Mouse (Mus musculus) heart, adult 2 months (tissue): Measurements from ENCODE around the gene Pramef25. TPM values are rescaled to one million over a fixed set of nuclear protein-coding genes. Genes with fewer than 3 reads are reported as not detected.
A peak's percentile ranks its signal among the peaks of the same experiment; 100 is the strongest.
"Not testable (repeated sequence)": the region's sequence is repeated elsewhere in the genome, so short reads cannot be mapped to it uniquely, and the experiment has no call there.

Experiments used
- DNase-seq, 2 experiments: peaks; one replicate each; pipeline ENCODE4 v3.0.0; 2021
- H3K27ac ChIP-seq: fragments of 200-600 bp; 2 replicates; pipeline ENCODE4 v1.8.1; 2022
- H3K27me3 ChIP-seq: fragments of 200-500 bp; 2 replicates; pipeline ENCODE4 v1.6.1; 2012; ENCODE audit warnings: mild to moderate bottlenecking, low read length, inconsistent platforms, mixed read lengths; ENCODE audit not compliant: control insufficient read depth, insufficient read depth
- H3K36me3 ChIP-seq: fragments of 200-500 bp; 2 replicates; pipeline ENCODE4 v1.6.1; 2012; ENCODE audit warnings: low read length, inconsistent platforms; ENCODE audit not compliant: control insufficient read depth, insufficient read depth
- H3K4me1 ChIP-seq: fragments of 200-500 bp; 2 replicates; pipeline ENCODE4 v1.6.1; 2011; ENCODE audit warnings: low read length; ENCODE audit not compliant: control insufficient read depth, insufficient read depth
- H3K4me3 ChIP-seq: fragments of 200-600 bp; 2 replicates; pipeline ENCODE4 v1.8.1; 2022
- H3K79me2 ChIP-seq: fragments of 200-500 bp; replicated peaks from 2 replicates; pipeline ENCODE4 v1.6.1; 2012; ENCODE audit warnings: mild to moderate bottlenecking, inconsistent platforms, low read length, moderate library complexity, mixed read lengths; ENCODE audit not compliant: control insufficient read depth, insufficient read depth
- H3K9ac ChIP-seq: fragments of 200-500 bp; 2 replicates; pipeline ENCODE4 v1.6.1; 2012; ENCODE audit warnings: low read depth, mild to moderate bottlenecking, control low read depth, inconsistent platforms, low read length, mixed read lengths
- WGBS: fragments of 180-500 bp; shearing (Covaris S2); methylation state at CpG from one replicate; pipeline ENCODE4 v1.1.7; 2018; 5-methylcytosine and 5-hydroxymethylcytosine counted together
- intact Hi-C: fragments of 180-260 bp; cut with DNase I; formaldehyde crosslinking; loops from one replicate; pipeline ENCODE4 v1.15.1; 2025
- long read RNA-seq: library from polyadenylated mRNA; stranded (forward); transcript quantifications from one replicate; pipeline ENCODE4 v2.0.0, GENCODE M21; 2021
- polyA plus RNA-seq: library from polyadenylated mRNA; depleted of rRNA; stranded (reverse); fragments of >200 nt; gene quantifications from 2 replicates; pipeline ENCODE4 v1.2.3, GENCODE M21; 2012; rRNA removed
- total RNA-seq, 2 experiments: library from RNA; stranded (reverse); gene quantifications; 2 replicates each; pipeline ENCODE4 v1.2.3; 2021

Pramef25 gene
- total RNA-seq: not detected
- polyA plus RNA-seq: not detected in 2 replicates
- long read RNA-seq: 0 reads

GRCm38 (mm10) chr4:143950916-143951315, at the start of gene Pramef25:
Pramef25 (minus strand) TSS chr4:143951016.
- DNase-seq, H3K79me2 ChIP-seq, H3K36me3 ChIP-seq, H3K27ac ChIP-seq, H3K9ac ChIP-seq, H3K4me3 ChIP-seq, H3K27me3 ChIP-seq, intact Hi-C loops, H3K4me1 ChIP-seq: not testable (repeated sequence)
- WGBS: 70% methylated on average over 1 of the region's 1 CpGs

DNA sequence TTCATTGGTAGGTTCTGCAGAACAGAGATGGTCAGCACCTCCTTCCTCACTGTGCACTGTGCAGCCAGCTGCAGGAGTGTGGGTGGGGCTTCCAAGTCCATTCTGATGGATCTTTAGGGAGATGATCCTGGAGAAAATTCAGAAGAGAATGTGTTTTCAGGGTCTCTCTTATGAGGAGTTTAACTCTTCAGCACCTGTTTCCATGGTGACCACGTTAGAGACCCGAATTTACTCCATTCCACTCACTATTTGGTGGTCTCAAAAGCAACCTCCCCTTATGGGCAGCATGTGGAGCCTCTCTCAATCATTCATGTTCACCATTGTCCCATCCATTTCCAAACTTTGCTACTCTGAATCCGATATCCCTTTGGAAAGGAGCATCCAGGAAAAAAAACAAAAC, 43.5 kb upstream of the Pramef25 start, which contains the start of gene Pramef17:
Gene Pramef17 (minus strand): TSS at position 101 of the 400 bp plus-strand sequence.
- H3K4me1 ChIP-seq, intact Hi-C loops: not testable (repeated sequence)
- 35% methylated on average over 3 of the region's 3 CpGs for WGBS

DNA sequence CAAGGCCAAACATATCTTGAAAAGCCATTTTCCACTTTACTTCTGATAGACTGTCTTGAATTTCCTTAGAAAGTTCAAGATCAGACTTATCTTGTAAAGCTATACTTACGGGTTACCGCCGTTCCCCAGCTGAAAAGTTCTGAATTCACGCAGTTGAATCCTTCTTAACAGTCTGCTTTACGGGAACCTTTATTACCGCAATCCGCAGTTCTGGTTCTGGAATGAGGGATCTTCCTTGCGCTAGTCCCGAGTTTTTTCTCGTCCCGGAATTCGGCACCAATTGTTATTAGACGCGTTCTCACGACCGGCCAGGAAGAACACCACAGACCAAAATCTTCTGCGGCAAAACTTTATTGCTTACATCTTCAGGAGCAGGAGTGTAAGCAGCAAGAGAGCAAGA, 37.3 kb upstream of the Pramef25 start:
- intact Hi-C loops, H3K9ac ChIP-seq, H3K79me2 ChIP-seq, H3K36me3 ChIP-seq, H3K27me3 ChIP-seq, H3K27ac ChIP-seq, H3K4me1 ChIP-seq, H3K4me3 ChIP-seq: not testable (repeated sequence)
- peak; percentile 51 to 59 for DNase-seq
- WGBS: 95% methylated on average over 17 of the region's 17 CpGs

More for the DNA sequence above, 43.5 kb upstream of the Pramef25 start, which contains the start of gene Pramef17:
- H3K79me2 ChIP-seq, H3K27ac ChIP-seq, H3K36me3 ChIP-seq, DNase-seq, H3K9ac ChIP-seq, H3K4me3 ChIP-seq, H3K27me3 ChIP-seq: not testable (repeated sequence)

DNA sequence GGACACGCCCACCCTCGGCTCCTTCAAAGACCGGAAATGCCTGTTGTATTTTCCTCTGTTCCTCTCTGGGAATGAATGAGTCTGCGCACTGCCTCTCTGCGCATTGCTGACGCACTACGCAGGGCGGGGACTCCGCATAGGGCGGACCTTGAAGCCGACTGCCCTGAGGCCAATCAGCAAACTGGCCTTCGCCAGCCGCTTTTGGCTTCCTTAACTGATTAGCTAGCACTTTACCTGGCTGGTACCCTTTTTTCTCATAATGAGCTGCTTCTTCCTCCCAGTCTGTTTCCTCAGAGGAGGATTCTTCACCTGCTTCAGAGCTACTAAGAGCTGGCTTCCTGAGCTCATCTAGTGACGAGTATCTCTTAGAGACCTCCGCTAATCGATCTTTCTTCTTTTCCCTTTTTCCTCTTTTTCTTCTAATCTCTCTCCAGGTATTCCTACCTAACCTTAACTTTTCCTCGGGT, 36.7 kb upstream of the Pramef25 start:
- peak; percentile 40 to 54 for DNase-seq
- not testable (repeated sequence) for H3K27me3 ChIP-seq

DNA sequence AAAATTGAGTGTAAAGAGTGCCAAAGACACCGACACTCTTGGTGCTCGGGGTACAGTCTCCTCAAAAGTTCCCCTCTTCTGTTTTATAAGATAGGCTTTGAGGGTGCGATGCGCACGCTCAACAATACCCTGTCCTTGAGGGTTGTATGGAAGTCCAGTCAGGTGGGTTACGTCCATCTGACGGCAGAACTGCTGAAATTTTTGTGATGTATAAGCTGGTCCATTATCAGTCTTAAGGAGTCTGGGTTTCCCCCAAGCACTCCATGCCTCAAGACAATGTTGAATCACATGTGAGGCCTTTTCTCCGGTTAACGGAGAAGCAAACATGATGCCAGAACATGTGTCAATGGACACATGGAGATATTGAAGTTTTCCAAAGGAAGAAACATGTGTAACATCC, 34.9 kb upstream of the Pramef25 start:
- H3K79me2 ChIP-seq, H3K27me3 ChIP-seq, H3K4me1 ChIP-seq, intact Hi-C loops, H3K36me3 ChIP-seq, H3K9ac ChIP-seq, H3K4me3 ChIP-seq, H3K27ac ChIP-seq: not testable (repeated sequence)
- 92% methylated on average over 4 of the region's 9 CpGs for WGBS
- DNase-seq: peak; percentile 27 to 33

More for the DNA sequence above, 36.7 kb upstream of the Pramef25 start:
- H3K27ac ChIP-seq, H3K4me1 ChIP-seq, H3K36me3 ChIP-seq, H3K4me3 ChIP-seq, intact Hi-C loops, H3K79me2 ChIP-seq, H3K9ac ChIP-seq: not testable (repeated sequence)
- WGBS: 85% methylated on average over 13 of the region's 17 CpGs

- H3K79me2 ChIP-seq, H3K4me3 ChIP-seq, H3K36me3 ChIP-seq, H3K4me1 ChIP-seq, H3K27me3 ChIP-seq, H3K9ac ChIP-seq, intact Hi-C loops, H3K27ac ChIP-seq: not testable (repeated sequence)
- peak; percentile 14 to 26 for DNase-seq
- WGBS: no CpG with 5 or more reads among the region's 7 CpGs
Measured at GRCm38 (mm10) chr4:143985165-143985564, 34.3 kb upstream of the Pramef25 start.

DNA sequence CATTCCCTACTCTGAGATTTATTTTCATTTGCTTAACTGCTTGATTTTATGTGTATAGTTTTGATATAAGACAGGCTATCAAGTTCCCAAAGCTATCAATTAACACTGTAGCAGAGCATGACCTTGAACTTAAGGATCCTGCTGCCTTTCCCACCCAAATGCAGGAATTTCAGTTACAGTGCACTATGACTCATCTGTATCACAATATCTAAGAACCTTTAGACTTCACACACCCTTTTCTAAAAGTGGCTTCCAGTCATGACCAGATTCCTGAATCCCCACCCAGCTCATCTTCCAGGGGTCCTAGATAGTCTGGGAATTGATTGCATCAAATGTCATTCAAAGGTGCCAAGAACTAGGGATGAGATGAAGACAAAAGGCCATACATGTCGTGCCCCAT, 32.6 kb upstream of the Pramef25 start:
- H3K27me3 ChIP-seq, H3K36me3 ChIP-seq, DNase-seq, intact Hi-C loops, H3K79me2 ChIP-seq, H3K27ac ChIP-seq, H3K4me1 ChIP-seq, H3K9ac ChIP-seq, H3K4me3 ChIP-seq: not testable (repeated sequence)
- WGBS: 29% methylated on average over 1 of the region's 1 CpGs

DNA sequence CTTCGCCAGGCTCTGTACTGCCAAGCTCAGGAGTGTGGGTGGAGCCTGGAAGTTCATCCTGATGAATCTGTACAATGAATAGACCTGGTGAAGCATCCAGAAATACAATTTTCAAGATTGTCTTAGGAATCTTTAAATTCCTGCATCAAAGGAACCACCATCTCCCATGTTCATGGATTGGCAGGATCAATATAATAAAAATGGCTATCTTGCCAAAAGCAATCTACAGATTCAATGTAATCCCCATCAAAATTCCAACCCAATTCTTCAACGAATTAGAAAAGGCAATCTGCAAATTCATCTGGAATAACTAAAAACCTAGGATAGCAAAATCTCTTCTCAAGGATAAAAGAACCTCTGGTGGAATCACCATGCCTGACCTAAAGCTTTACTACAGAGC, 16.0 kb upstream of the Pramef25 start, which contains the start of gene Gm13101:
Gene Gm13101 (minus strand): TSS at position 101 of the 400 bp plus-strand sequence.
- H3K27ac ChIP-seq, H3K36me3 ChIP-seq, H3K4me3 ChIP-seq, H3K9ac ChIP-seq, H3K27me3 ChIP-seq, H3K4me1 ChIP-seq, DNase-seq, intact Hi-C loops, H3K79me2 ChIP-seq: not testable (repeated sequence)
- WGBS: 41% methylated on average over 2 of the region's 2 CpGs

- H3K36me3 ChIP-seq, H3K4me1 ChIP-seq, H3K27me3 ChIP-seq, DNase-seq, H3K9ac ChIP-seq, H3K27ac ChIP-seq, H3K4me3 ChIP-seq, H3K79me2 ChIP-seq: not testable (repeated sequence)
- intact Hi-C loops: loop anchor here (5.0 kb wide), 1 partner anchor 293 kb away; no protein-coding TSS in a partner anchor
- WGBS: 55% methylated on average over 1 of the region's 1 CpGs
Measured at GRCm38 (mm10) chr4:143900280-143900679, 50.5 kb downstream of the Pramef25 start, which contains the start of gene Pramef6. Pramef6 (minus strand) TSS chr4:143900380.
